Mouse (Mus musculus) hindbrain, embryonic 16.5 days (tissue): ENCODE measurements at regions not wholly inside any gene's neighbourhood (a gene's known extent, or its start where the extent isn't known, plus 50 kb on each side); places are given as distances from the start of the nearest gene placed in this dataset.
"Not testable (repeated sequence)": the region's sequence is repeated elsewhere in the genome, so short reads cannot be mapped to it uniquely, and the experiment has no call there.

Experiments used
- ATAC-seq: fragments of 200-750 bp; cut with Nextera tagmentation; 2 replicates; pipeline ENCODE4 v1.8.0; 2017; ENCODE audit warnings: moderate TSS enrichment, moderate library complexity
- H3K27ac ChIP-seq: fragments of 300-500 bp; sonication (generic); 2 replicates; pipeline ENCODE4 v1.5.1; 2014; ENCODE audit warnings: low read depth, mild to moderate bottlenecking, control low read depth, low read length, moderate library complexity
- H3K27me3 ChIP-seq: fragments of 300-500 bp; sonication (generic); replicated peaks from 2 replicates; pipeline ENCODE4 v1.6.1; 2014; ENCODE audit warnings: low read length; ENCODE audit not compliant: control insufficient read depth, insufficient read depth
- H3K36me3 ChIP-seq: fragments of 300-500 bp; sonication (generic); 2 replicates; pipeline ENCODE4 v1.6.1; 2014; ENCODE audit warnings: mild to moderate bottlenecking, low read length, moderate library complexity, mixed read lengths; ENCODE audit not compliant: control insufficient read depth, insufficient read depth
- H3K4me1 ChIP-seq: fragments of 300-500 bp; sonication (generic); 2 replicates; pipeline ENCODE4 v1.6.1; 2014; ENCODE audit warnings: low read depth, low read length; ENCODE audit not compliant: control insufficient read depth, insufficient read depth
- H3K4me2 ChIP-seq: fragments of 300-500 bp; sonication (generic); 2 replicates; pipeline ENCODE4 v1.6.1; 2014; ENCODE audit warnings: mild to moderate bottlenecking, low read length, control low read depth, moderate library complexity
- H3K4me3 ChIP-seq: fragments of 300-500 bp; sonication (generic); 2 replicates; pipeline ENCODE4 v1.5.1; 2014; ENCODE audit warnings: mild to moderate bottlenecking, low read length, control low read depth, moderate library complexity
- H3K9ac ChIP-seq: fragments of 300-500 bp; sonication (generic); 2 replicates; pipeline ENCODE4 v1.6.1; 2014; ENCODE audit warnings: low read depth, mild to moderate bottlenecking, control low read depth, low read length, moderate library complexity
- H3K9me3 ChIP-seq: fragments of 300-500 bp; sonication (generic); 2 replicates; pipeline ENCODE4 v1.6.1; 2014; ENCODE audit warnings: mild to moderate bottlenecking, low read length, moderate library complexity; ENCODE audit not compliant: control insufficient read depth
- WGBS: fragments of 180-500 bp; shearing (Covaris S2); extraction: QIAGEN DNeasy Blood & Tissue Kit; methylation state at CpG from one replicate; pipeline ENCODE4 v1.1.7; 2014; 5-methylcytosine and 5-hydroxymethylcytosine counted together

- H3K27ac ChIP-seq: no peak overlapping the region
- ATAC-seq: no peak
- H3K36me3 ChIP-seq: no peaks in the 10 kb centered on the region
- no peak overlapping the region for H3K4me3 ChIP-seq
- H3K9me3 ChIP-seq: no peaks in the 10 kb centered on the region
- H3K4me1 ChIP-seq: no peaks in the 10 kb centered on the region
- no peaks in the 10 kb centered on the region for H3K27me3 ChIP-seq
- H3K4me2 ChIP-seq: no peak overlapping the region
- no peak overlapping the region for H3K9ac ChIP-seq
Measured at GRCm38 (mm10) chr9:92809469-92809868, 267.4 kb downstream of the Plod2 start.

- no peaks in the 10 kb centered on the region for H3K9me3 ChIP-seq
- H3K4me3 ChIP-seq: peak overlapping the region; percentile 19
- H3K27me3 ChIP-seq: no peaks in the 10 kb centered on the region
- H3K4me1 ChIP-seq: no peaks in the 10 kb centered on the region
- peak overlapping the region; percentile 42 for H3K4me2 ChIP-seq
- peak; percentile 84 for ATAC-seq
- no peak overlapping the region for H3K9ac ChIP-seq
- no peaks in the 10 kb centered on the region for H3K36me3 ChIP-seq
- WGBS: 34% methylated on average over 11 of the region's 11 CpGs
- H3K27ac ChIP-seq: no peak overlapping the region
Measured at GRCm38 (mm10) chr9:92820721-92821120, 278.7 kb downstream of the Plod2 start.

GRCm38 (mm10) chr9:92826708-92827353, 284.8 kb downstream of the Plod2 start:
- Histone ChIP-seq H3K4me2 (no peak overlapping the region), H3K9ac (no peak overlapping the region), H3K27ac (no peak overlapping the region), H3K9me3 (no peaks in the 10 kb centered on the region), H3K36me3 (no peaks in the 10 kb centered on the region), H3K27me3 (no peaks in the 10 kb centered on the region), H3K4me3 (no peak overlapping the region), H3K4me1 (no peaks in the 10 kb centered on the region)
- ATAC-seq: no peak

GRCm38 (mm10) chr9:92836156-92836555, 294.1 kb downstream of the Plod2 start:
- H3K9ac ChIP-seq, H3K27ac ChIP-seq, H3K36me3 ChIP-seq, H3K4me3 ChIP-seq, H3K4me2 ChIP-seq, H3K4me1 ChIP-seq, H3K9me3 ChIP-seq, ATAC-seq, H3K27me3 ChIP-seq: not testable (repeated sequence)
- 90% methylated on average over 2 of the region's 2 CpGs for WGBS

- Histone ChIP-seq H3K9ac (no peak overlapping the region), H3K4me1 (no peaks in the 10 kb centered on the region), H3K27me3 (no peaks in the 10 kb centered on the region), H3K9me3 (no peaks in the 10 kb centered on the region), H3K4me2 (no peak overlapping the region), H3K36me3 (no peaks in the 10 kb centered on the region), H3K27ac (no peak overlapping the region), H3K4me3 (no peak overlapping the region)
- no peak for ATAC-seq
- 93% methylated on average over 7 of the region's 7 CpGs for WGBS
Measured at GRCm38 (mm10) chr9:92856410-92857083, 314.5 kb downstream of the Plod2 start.

- ATAC-seq: no peak
- Histone ChIP-seq H3K4me2 (no peak overlapping the region), H3K27ac (no peak overlapping the region), H3K27me3 (no peaks in the 10 kb centered on the region), H3K4me3 (no peak overlapping the region), H3K4me1 (no peaks in the 10 kb centered on the region), H3K36me3 (no peaks in the 10 kb centered on the region), H3K9me3 (no peaks in the 10 kb centered on the region), H3K9ac (no peak overlapping the region)
- WGBS: 96% methylated on average over 6 of the region's 6 CpGs
Measured at GRCm38 (mm10) chr9:92865822-92866221, 323.8 kb downstream of the Plod2 start.

GRCm38 (mm10) chr9:92878589-92878988, 336.6 kb downstream of the Plod2 start:
- Histone ChIP-seq H3K27me3 (no peaks in the 10 kb centered on the region), H3K4me1 (no peaks in the 10 kb centered on the region), H3K4me2 (no peak overlapping the region), H3K9ac (no peak overlapping the region), H3K36me3 (no peaks in the 10 kb centered on the region), H3K4me3 (no peak overlapping the region), H3K27ac (no peak overlapping the region), H3K9me3 (no peaks in the 10 kb centered on the region)
- ATAC-seq: no peak
- 38% methylated on average over 4 of the region's 4 CpGs for WGBS

GRCm38 (mm10) chr9:92879812-92880211, 337.8 kb downstream of the Plod2 start:
- no peak overlapping the region for H3K27ac ChIP-seq
- no peaks in the 10 kb centered on the region for H3K4me1 ChIP-seq
- H3K36me3 ChIP-seq: no peaks in the 10 kb centered on the region
- no peak overlapping the region for H3K4me3 ChIP-seq
- no peaks in the 10 kb centered on the region for H3K9me3 ChIP-seq
- no peak overlapping the region for H3K9ac ChIP-seq
- H3K4me2 ChIP-seq: no peak overlapping the region
- no peaks in the 10 kb centered on the region for H3K27me3 ChIP-seq
- ATAC-seq: no peak
- 88% methylated on average over 2 of the region's 2 CpGs for WGBS

- Histone ChIP-seq H3K4me1 (no peaks in the 10 kb centered on the region), H3K36me3 (no peaks in the 10 kb centered on the region), H3K27me3 (no peaks in the 10 kb centered on the region), H3K9ac (no peak overlapping the region), H3K4me2 (no peak overlapping the region), H3K4me3 (no peak overlapping the region), H3K9me3 (no peaks in the 10 kb centered on the region), H3K27ac (no peak overlapping the region)
- WGBS: 17% methylated on average over 3 of the region's 3 CpGs
- ATAC-seq: peak; percentile 90
Measured at GRCm38 (mm10) chr9:92882251-92882832, 340.3 kb downstream of the Plod2 start.
